ENCODE assay signal across 9 mouse cellular contexts in genomic region chr11:54026491-54027041, GRCm38 (mm10). TPM values are rescaled to one million over a fixed set of nuclear protein-coding genes. Genes with fewer than 3 reads are reported as not detected.
DNase-seq lines count a peak whose midpoint lies in the region.
"Had no signal": no experiment of that assay in that cellular context is flagged by ENCODE, and none has a peak within 500 bp of the region (broad histone marks: within the 10 kb centered on the region; RNA-seq: fewer than 3 reads in every experiment).

No protein-coding gene starts in this region.

- peak overlapping the region; percentile 85; the same call in 1 of the 2 replicates for H3K27ac ChIP-seq in heart, embryonic 10.5 days

- peaks cover 19% of the 10 kb centered on the region for H3K4me1 ChIP-seq in heart, embryonic 10.5 days

- H3K27me3 ChIP-seq in heart, embryonic 10.5 days (ENCODE audit: insufficient read depth, poor library complexity, severe bottlenecking) = peaks cover 51% of the 10 kb centered on the region

- DNase-seq in heart, embryonic 10.5 days (ENCODE audit: low spot score) = peak; percentile 90
- no peak for DNase-seq in heart, adult 8-10 months (ENCODE audit: low spot score)
- DNase-seq in thymus, postnatal 0 days (ENCODE audit: low spot score) = peak; percentile 29
- no peak for DNase-seq in thymus, adult 18-20 months
- DNase-seq in liver = peak; percentile 89
- no peak for DNase-seq in urinary bladder, adult 2 months (ENCODE audit: low spot score)
- DNase-seq in yolk sac, embryonic 10.5 days (ENCODE audit: low spot score) = no peak
- DNase-seq in left cerebral cortex, postnatal 25 days (ENCODE audit: low spot score in 2 of 2) = no peak
- DNase-seq: kidney, adult 9 months had no signal

- H3K9me3 ChIP-seq in heart, embryonic 10.5 days = no peaks in the 10 kb centered on the region

- H3K4me3 ChIP-seq in heart, embryonic 10.5 days = peak overlapping the region; percentile 72; the same call in 1 of the 2 replicates

- intact Hi-C loops in left cerebral cortex, postnatal 25 days (cut with DNase I) = no loop called here

- 34% methylated on average over 1 of the region's 1 CpGs for whole genome bisulfite sequencing in heart, embryonic 10.5 days

- H3K36me3 ChIP-seq in heart, embryonic 10.5 days = no peaks in the 10 kb centered on the region

RNA-seq across cellular contexts. Expression of gene Slc22a4, which starts 1.3 kb away (rescaled TPM):
- 3.4 and 4.5 TPM in 2 replicates for polyA plus RNA-seq in heart, embryonic 10.5 days (2016; fragmentation: Nextera tagmentation; extraction: Ambion mirVana)
- 1 to 10 TPM; 4.8 to 7.1 (median 5.4) TPM for total RNA-seq in heart, adult 8-10 months (2022)
- polyA plus RNA-seq in thymus, postnatal 0 days (2015; fragmentation: Nextera tagmentation; extraction: Ambion mirVana) = 0.46 and 0.54 TPM in 2 replicates
- polyA plus RNA-seq in urinary bladder, adult 2 months (2012; rRNA removed) = 1.5 and 2.6 TPM in 2 replicates
- 1 to 10 TPM; 5.2 to 5.7 TPM for total RNA-seq in left cerebral cortex, postnatal 25 days (2021)

RNA-seq across cellular contexts. Expression of gene Pdlim4, which starts 42.2 kb away (rescaled TPM):
- 12.9 and 27.8 TPM in 2 replicates for polyA plus RNA-seq in heart, embryonic 10.5 days (2016; fragmentation: Nextera tagmentation; extraction: Ambion mirVana)
- total RNA-seq in heart, adult 8-10 months (2022) = 10 to 100 TPM; 29.1 to 39.9 (median 35.2) TPM
- polyA plus RNA-seq in thymus, postnatal 0 days (2015; fragmentation: Nextera tagmentation; extraction: Ambion mirVana) = 23.6 and 25.2 TPM in 2 replicates
- 170 and 183 TPM in 2 replicates for polyA plus RNA-seq in urinary bladder, adult 2 months (2012; rRNA removed)
- 10 to 100 TPM; 11.8 to 13.2 TPM for total RNA-seq in left cerebral cortex, postnatal 25 days (2021)

RNA-seq across cellular contexts. Expression of gene Slc22a21, which starts 46.4 kb away (rescaled TPM):
- 1.7 and 2.7 TPM in 2 replicates for polyA plus RNA-seq in heart, embryonic 10.5 days (2016; fragmentation: Nextera tagmentation; extraction: Ambion mirVana)
- total RNA-seq in heart, adult 8-10 months (2022) = 1 to 10 TPM; 1.8 to 2.0 (median 1.9) TPM
- polyA plus RNA-seq in thymus, postnatal 0 days (2015; fragmentation: Nextera tagmentation; extraction: Ambion mirVana) = 0.90 and 1.1 TPM in 2 replicates
- polyA plus RNA-seq in urinary bladder, adult 2 months (2012; rRNA removed) = 18.8 and 20.5 TPM in 2 replicates
- total RNA-seq in left cerebral cortex, postnatal 25 days (2021) = 1 to 10 TPM; 1.4 to 2.0 TPM

Comparison
In these comparisons a context has a peak if more than half of its experiments do, and no peak if none do; other contexts are left out.
1. DNase-seq: peak in heart, embryonic 10.5 days (single experiment), thymus, postnatal 0 days (single experiment) and liver (single experiment); none in heart, adult 8-10 months (single experiment), thymus, adult 18-20 months (0 of 2), urinary bladder, adult 2 months (single experiment), yolk sac, embryonic 10.5 days (single experiment) and left cerebral cortex, postnatal 25 days (0 of 2).